Mouse (Mus musculus): Measurements from ENCODE around the gene Ssxb1.
"Not testable (repeated sequence)": the region's sequence is repeated elsewhere in the genome, so short reads cannot be mapped to it uniquely, and the experiment has no call there.

The Ssxb1 gene

GRCm38 (mm10) chrX:8413005-8413404, at the start of gene Ssxb1:
TSS of gene Ssxb1 (plus strand) at chrX:8413305.
- not testable (repeated sequence) for DNase-seq

- DNase-seq: not testable (repeated sequence)
Measured at GRCm38 (mm10) chrX:8366678-8367077, 46.4 kb upstream of the Ssxb1 start, which contains the start of gene Ssxb9. TSS of gene Ssxb9 (plus strand) at chrX:8366978.

- not testable (repeated sequence) for DNase-seq
Measured at GRCm38 (mm10) chrX:8461626-8462025, 48.5 kb downstream of the Ssxb1 start, which contains the start of gene Ssxb2. TSS of gene Ssxb2 (minus strand) at chrX:8461726.
